Mouse (Mus musculus): ENCODE results near the gene Cav2.

Gene Cav2

GRCm38 (mm10) chr6:17280939-17281756, at the start of gene Cav2:
Gene Cav2 (plus strand): TSS chr6:17281185.
- DNase-seq (ENCODE audit: low read depth): peak; percentile 96

- no peak for DNase-seq (ENCODE audit: low read depth)
Observed at GRCm38 (mm10) chr6:17239693-17240092, 41.3 kb upstream of the Cav2 start.

DNA sequence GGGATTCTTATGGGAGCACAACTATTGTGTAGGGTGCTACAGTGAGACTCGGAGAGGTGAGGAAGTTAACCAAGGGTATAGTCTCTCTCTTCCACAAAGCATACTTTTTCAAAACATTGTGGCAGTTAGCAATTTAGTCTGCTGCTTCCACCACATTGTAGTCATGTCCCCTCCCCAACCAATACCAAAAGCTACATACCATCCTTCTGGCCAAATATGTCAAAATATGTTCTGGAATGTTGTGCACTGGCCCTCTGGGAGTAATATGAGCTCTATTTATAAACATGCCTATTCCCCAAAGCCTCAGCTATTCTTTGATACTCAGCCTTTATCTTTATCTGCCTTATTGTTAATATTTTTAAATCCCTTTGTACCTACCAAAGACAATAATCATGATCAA, 40.0 kb upstream of the Cav2 start:
- DNase-seq (ENCODE audit: low read depth): peak; percentile 81

DNA sequence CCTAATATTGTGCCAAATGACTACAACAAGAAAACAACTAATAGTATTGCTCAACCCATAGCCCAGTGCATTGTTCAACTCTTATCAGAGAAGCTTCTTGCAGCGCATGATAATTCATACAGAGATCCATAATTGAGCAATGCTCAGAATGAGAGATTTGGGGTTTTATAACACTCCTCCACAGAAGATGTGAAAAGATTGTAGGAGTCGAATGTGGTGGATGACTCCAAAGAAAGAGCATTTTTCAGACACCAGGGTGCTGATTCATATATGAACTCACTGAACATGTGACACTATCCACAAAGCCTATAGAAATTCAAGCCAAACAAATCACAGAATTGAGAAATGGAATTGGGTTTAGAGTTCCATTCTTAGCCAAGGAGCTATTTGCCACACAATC, 34.0 kb upstream of the Cav2 start:
- peak; percentile 46 for DNase-seq (ENCODE audit: low read depth)

DNA sequence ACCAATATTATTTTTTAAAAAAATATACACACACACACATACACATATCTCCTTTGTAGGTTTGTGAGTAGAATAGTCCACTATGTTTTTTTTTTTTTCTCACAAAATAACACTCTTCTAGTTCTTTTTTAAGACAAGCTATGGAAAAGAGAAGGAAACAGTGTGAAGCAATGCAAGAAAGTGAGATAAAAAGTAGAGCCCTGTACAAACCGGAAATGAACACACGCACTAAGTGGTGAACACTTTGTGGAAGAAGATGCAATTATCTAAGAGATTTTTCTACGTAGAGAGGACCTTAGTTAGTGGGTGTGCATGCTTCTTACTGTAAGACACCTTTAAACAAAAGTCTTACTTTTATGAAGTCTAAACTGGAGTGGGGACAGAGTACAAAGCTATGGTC, 33.3 kb upstream of the Cav2 start:
- DNase-seq (ENCODE audit: low read depth): no peak

DNA sequence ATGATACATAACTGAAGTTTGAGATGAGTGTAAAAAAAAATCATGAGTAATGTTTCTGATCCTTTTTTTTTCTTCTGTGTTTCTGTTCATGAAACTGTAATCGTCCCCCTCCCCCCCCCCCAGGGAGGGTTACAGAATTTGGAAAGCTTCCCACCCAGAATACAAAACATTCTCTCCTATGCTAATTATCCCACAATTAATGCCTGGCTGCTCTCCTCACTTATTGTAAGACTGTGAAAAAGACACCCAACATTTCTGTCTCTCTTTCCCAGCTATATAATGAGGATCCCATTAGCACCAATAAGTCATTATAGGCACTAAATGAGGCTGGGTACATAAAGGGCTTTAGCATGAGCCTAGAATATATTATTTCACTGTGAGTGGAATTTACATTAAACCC, 32.7 kb upstream of the Cav2 start:
- no peak for DNase-seq (ENCODE audit: low read depth)

GRCm38 (mm10) chr6:17251958-17252357, 29.0 kb upstream of the Cav2 start:
- no peak for DNase-seq (ENCODE audit: low read depth)

GRCm38 (mm10) chr6:17258142-17258541, 22.8 kb upstream of the Cav2 start:
- DNase-seq (ENCODE audit: low read depth): peak; percentile 79

DNA sequence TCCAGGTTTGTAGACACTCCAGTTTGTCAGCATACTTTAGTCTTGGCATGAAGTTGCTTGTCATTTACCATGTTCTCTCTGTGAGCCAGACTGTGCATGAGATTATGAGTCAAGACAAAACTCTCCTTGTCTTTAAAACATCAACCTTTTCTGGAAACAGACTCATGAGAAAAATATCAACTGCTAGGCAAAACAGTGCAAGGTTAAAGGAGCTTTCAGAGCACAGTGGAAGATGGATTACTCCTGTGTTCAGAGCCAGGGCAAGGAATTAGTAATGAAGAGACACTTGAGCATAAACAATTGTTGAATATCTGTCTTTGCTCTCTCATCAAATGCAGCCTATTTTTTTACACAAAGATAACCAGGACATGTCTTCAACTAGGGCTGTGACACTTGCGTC, 22.1 kb upstream of the Cav2 start:
- peak; percentile 79 for DNase-seq (ENCODE audit: low read depth)

GRCm38 (mm10) chr6:17262786-17263185, 18.2 kb upstream of the Cav2 start:
- DNase-seq (ENCODE audit: low read depth): peak; percentile 75

DNA sequence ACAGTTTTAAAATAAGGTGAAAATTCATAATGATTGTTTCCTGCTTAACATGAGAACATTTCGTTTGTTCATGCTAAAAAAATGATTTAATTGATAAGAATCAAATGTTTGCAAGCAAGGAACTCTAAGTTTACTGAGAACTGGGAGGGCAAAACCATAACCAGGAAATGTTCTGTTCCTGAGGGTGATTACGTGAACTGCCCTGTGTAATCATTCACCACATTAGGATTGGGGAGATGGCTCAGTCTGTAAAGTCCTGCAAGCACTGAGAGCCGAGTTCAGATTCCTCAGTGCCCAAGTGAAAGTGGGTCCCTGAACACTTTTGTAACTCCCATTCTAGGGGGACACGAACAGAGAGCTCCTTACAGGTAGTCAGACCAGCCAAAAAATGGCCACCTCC, 15.9 kb upstream of the Cav2 start:
- DNase-seq (ENCODE audit: low read depth): no peak

DNA sequence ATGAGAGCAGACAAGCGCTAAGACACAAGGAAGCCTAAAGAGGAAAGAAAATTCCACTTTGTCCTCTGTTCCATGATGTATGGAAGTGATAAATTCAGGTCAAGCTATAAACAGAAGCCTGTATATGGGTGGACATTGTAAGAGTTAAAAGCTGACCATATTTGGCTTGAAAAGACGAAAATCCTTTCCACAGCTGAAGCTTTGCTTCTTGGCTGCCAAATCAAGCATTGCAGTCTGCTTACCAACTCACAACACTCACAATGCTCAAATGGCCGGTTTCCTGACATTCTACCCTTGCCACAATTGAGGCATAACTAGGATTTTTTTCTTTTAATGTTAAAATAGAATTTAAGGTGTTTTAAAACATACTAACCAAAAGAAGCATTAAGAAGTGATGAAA, 14.5 kb upstream of the Cav2 start:
- DNase-seq (ENCODE audit: low read depth): peak; percentile 65

DNA sequence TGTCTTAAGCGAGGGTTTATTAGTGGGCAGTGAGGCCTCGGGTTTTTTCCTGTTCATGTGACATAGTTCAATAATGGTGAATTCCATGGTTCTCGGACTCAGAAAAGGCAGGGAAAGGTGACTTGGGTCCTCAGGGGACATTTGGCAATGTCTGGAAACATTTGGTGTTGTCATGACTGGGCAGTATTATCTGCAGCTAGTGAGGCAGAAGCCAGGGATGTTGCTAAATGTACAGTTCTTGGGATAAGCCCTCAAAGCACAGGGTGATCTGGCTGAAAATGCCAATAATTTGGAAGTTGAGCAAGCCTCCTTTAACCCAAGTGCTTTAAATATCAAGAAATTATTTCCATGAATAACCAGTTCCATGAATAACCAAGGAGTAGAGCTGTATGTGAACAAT, 2.6 kb upstream of the Cav2 start:
- no peak for DNase-seq (ENCODE audit: low read depth)

- peak; percentile 64 for DNase-seq (ENCODE audit: low read depth)
Observed at GRCm38 (mm10) chr6:17281757-17282092, 740 bp downstream of the Cav2 start.

DNA sequence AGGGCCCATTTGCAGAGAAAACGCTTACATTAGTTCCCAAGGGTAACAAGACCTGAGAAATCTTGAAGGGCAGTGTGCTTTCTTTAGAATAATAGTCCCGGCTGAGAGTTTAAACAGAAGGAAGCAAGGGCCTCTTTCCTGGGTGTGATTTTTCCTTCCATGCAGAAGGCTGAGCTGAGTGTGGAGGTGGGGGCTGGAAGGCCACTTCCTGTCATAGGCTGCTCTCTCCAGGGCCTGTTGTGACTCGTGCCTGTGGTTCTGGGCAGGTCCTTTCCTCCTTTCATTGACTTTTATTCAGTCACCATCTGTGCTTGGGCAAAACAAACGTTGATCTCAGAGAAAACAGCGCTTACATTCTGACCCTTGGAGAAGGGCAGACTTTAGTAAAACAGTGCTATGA, 1.2 kb downstream of the Cav2 start:
- DNase-seq (ENCODE audit: low read depth): peak; percentile 51

DNA sequence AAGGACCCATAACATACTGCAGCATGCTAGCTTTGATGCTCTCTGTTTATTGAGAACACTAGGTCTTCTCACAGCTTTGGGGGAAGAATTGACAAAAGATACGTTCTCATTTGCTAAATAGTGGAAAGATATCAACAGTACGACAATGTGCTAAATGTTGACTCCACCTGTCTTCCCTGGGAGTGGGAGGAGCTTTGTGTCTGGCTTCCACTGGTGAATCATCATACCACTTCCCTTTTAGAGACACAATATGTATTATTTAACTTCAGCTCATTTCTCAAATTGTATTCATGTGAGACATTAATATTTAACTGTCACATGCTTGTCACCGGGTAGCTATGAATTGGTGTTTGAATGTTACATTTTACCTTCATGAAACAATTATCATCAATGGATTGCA, 2.8 kb downstream of the Cav2 start:
- DNase-seq (ENCODE audit: low read depth): no peak

- DNase-seq (ENCODE audit: low read depth): no peak
Observed at GRCm38 (mm10) chr6:17286381-17286780, 5.4 kb downstream of the Cav2 start.

- DNase-seq (ENCODE audit: low read depth): no peak
Observed at GRCm38 (mm10) chr6:17295116-17295515, 14.1 kb downstream of the Cav2 start.

GRCm38 (mm10) chr6:17305954-17306601, 25.1 kb downstream of the Cav2 start, which contains the start of gene Cav1:
Gene Cav1 (plus strand): TSS chr6:17306335.
- DNase-seq (ENCODE audit: low read depth): peak; percentile 95

DNA sequence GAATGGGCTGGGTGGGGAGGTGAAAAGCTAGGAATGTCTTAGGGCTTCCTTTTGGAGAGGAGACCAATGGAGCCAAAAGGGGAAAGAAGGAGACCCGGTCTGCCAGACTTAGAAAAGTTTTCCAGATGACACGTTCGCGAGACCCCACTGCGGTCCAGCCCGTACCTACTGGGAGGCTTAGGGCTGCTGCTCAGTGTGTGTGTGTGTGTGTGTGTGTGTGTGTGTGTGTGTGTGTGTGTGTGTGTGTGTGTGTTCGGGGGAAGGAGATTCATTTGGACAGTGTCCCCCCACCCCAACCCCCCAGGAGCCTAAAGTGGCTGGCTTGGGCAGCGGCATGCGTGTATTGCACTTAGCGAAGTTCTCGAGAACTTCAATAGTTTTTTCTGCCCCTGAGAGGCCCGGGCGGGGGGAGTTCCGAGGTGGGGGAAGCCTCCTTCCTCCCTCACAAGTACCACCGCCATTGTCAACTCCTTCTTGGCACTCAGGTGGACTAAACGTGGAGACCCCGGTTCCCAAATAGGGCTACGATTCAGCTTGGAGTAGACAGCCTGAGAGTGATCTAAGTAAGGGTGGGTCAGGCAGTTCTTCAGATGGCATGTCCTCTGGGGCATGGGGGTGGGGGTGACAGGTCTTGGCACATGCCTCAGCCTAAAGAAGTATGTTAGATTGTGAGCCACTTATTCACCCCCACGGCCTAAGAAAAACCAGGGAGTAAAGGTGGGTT, 25.8 kb downstream of the Cav2 start:
- peak; percentile 65 for DNase-seq (ENCODE audit: low read depth)

DNA sequence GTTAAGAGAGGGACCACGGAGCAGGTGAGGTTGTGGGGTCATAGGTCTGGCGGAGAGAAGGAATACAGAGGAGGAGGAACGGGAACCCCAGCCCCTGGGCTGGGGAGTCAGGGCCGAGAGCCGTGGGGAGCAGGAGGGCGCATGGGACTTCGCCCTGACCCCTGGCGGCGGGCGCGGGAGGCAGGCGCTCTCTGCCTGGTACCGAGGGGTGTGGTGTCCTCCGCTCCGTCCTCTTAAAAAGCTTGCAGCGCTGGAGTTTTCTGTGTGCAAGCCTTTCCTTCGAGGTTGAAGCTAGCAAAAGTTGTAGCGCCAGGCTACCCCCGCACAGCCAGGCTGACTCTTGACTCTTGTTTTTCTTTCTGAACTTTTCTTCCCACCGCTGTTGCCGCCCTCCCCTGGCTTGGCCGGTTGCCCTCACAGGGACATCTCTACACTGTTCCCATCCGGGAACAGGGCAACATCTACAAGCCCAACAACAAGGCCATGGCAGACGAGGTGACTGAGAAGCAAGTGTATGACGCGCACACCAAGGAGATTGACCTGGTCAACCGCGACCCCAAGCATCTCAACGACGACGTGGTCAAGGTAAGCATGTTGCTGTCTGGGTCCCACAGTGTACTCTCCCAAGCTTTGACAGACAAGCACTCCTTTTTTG, 26.6 kb downstream of the Cav2 start:
- DNase-seq (ENCODE audit: low read depth): peak; percentile 95

DNA sequence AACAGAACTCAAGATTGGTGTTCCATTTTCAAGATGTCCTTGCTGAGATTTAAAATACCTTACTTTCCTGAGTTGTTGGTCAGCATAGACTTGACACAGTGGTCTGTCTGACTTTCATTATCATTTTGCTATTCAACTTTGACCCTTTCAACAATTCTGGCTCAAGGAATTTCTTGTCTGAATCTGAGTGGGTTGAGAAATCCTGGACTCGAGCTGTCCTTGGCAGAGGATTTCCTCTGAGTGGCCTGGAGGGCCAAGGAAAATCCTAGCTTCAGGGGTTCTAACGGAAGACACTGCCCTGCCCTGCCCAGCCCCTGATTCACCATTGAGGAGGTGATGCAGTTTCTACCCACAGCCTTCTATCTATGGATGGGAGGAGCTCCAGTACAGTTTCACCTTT, 27.7 kb downstream of the Cav2 start:
- DNase-seq (ENCODE audit: low read depth): peak; percentile 66

GRCm38 (mm10) chr6:17309260-17309659, 28.3 kb downstream of the Cav2 start:
- DNase-seq (ENCODE audit: low read depth): peak; percentile 77
